Mouse (Mus musculus) liver, embryonic 13.5 days (tissue): ENCODE data around the gene Acsf2. TPM values are rescaled to one million over a fixed set of nuclear protein-coding genes. Genes with fewer than 3 reads are reported as not detected.
A peak's percentile ranks its signal among the peaks of the same experiment; 100 is the strongest.

Source experiments
- ATAC-seq: fragments of 200-750 bp; cut with Nextera tagmentation; 2 replicates; pipeline ENCODE4 v1.8.0; 2017; ENCODE audit warnings: low read depth, mild to moderate bottlenecking, moderate number of reproducible peaks, moderate library complexity
- DNase-seq: peaks from one replicate; pipeline ENCODE4 v3.0.0; 2022
- H3K27ac ChIP-seq: fragments of 300-500 bp; sonication (generic); 2 replicates; pipeline ENCODE4 v1.5.1; 2015; ENCODE audit warnings: moderate library complexity, mild to moderate bottlenecking, inconsistent platforms
- H3K27me3 ChIP-seq: fragments of 300-500 bp; sonication (generic); 2 replicates; pipeline ENCODE4 v1.6.1; 2015; ENCODE audit warnings: mild to moderate bottlenecking, inconsistent platforms
- H3K36me3 ChIP-seq: fragments of 300-500 bp; sonication (generic); 2 replicates; pipeline ENCODE4 v1.6.1; 2015; ENCODE audit warnings: mild to moderate bottlenecking, inconsistent platforms
- H3K4me1 ChIP-seq: fragments of 300-500 bp; sonication (generic); replicated peaks from 2 replicates; pipeline ENCODE4 v1.6.1; 2015; ENCODE audit warnings: inconsistent platforms
- H3K4me2 ChIP-seq: fragments of 300-500 bp; sonication (generic); 2 replicates; pipeline ENCODE4 v1.6.1; 2015; ENCODE audit warnings: inconsistent platforms, mild to moderate bottlenecking, moderate library complexity
- H3K4me3 ChIP-seq: fragments of 300-500 bp; sonication (generic); replicated peaks from 2 replicates; pipeline ENCODE4 v1.5.1; 2015; ENCODE audit warnings: mild to moderate bottlenecking, inconsistent platforms
- H3K9ac ChIP-seq: fragments of 300-500 bp; sonication (generic); 2 replicates; pipeline ENCODE4 v1.6.1; 2015; ENCODE audit warnings: mild to moderate bottlenecking, inconsistent platforms
- H3K9me3 ChIP-seq: fragments of 300-500 bp; sonication (generic); replicated peaks from 2 replicates; pipeline ENCODE4 v1.6.1; 2016; ENCODE audit warnings: inconsistent platforms
- WGBS: fragments of 180-500 bp; shearing (Covaris S2); methylation state at CpG from one replicate; pipeline ENCODE4 v1.1.7; 2015; ENCODE audit not compliant: insufficient replicate concordance; 5-methylcytosine and 5-hydroxymethylcytosine counted together
- polyA plus RNA-seq: library from polyadenylated mRNA; unstranded; fragments of >200 nt; fragmentation: Nextera tagmentation; extraction: Ambion mirVana; gene quantifications from 2 replicates; pipeline ENCODE4 v1.2.1, GENCODE M21; 2015

Acsf2 gene
- polyA plus RNA-seq, 1 experiment from 2014 or later: 1.3 TPM

DNA sequence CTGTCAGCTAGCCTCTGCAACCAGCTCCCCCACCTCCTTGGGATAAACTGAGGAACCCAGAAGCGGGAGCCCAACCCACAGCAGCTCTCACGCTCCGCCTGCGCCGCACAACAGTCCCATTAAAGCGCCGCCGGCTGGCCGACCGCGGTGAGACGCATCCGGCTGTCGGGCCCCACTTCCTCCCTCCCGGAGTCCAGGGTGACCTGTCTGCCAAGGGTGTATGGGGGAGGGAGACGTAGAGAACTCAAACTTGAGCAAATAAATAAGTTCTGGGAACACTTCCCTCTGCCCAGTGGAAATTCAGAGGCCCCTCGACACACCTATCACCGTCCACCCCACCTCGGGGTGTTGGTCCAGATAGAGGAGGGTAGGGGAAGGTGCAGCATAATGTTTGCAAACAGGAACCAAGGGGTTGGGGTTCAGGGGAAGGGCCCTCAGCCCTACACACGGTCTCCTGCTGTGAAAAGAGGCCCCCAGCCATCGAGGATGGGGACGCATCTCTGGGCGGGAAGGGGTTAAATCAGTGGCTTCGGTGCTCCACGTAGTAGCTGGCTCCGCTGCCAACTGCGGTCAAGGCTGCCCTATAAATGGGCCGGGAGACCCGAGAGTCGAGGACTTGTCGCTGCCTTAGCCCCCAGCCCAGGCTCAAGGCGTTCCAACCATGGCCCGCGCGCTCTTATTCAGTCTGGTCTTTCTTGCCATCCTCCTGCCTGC is 37.1 kb downstream of the Acsf2 start, which contains the start of gene Chad:
Gene Chad (plus strand): TSS at position 611 of the 714 bp plus-strand sequence.
- Histone ChIP-seq H3K27me3 (peaks cover 28% of the 10 kb centered on the region), H3K36me3 (0 out of 2 replicates have a peak, but pooled peaks cover 5% of the 10 kb centered on the region), H3K9me3 (no peaks in the 10 kb centered on the region), H3K4me1 (peaks cover 19% of the 10 kb centered on the region), H3K27ac (no peak within 1 kb of the TSS), H3K4me3 (peak within 1 kb of the TSS; percentile 28), H3K4me2 (peak within 1 kb of the TSS; percentile 57), H3K9ac (peak within 1 kb of the TSS; percentile 13)
- DNase-seq: no peak
- 4% methylated on average over 35 of the region's 35 CpGs for WGBS
- ATAC-seq: peak; percentile 21; the same call in 1 of the 2 replicates

DNA sequence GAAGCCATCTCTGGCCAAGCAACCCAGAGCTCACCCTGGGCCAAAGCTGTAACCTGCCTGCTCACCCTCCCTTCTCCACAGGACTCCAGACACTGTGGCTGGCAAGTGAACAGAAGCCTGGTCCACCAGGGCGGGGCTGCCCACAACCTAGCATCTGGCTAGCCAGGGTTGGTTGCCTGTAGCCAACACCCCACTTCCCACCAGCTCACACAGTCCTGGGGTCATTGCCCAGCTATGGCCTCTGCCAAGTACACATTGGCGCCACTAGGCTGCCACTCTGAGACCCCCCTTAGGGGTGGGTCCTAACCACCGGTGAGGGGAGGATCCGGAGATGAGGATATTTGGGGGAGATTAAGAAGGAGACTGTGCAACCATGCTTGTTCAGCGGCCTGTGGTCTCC is 37.9 kb downstream of the Acsf2 start:
- DNase-seq: no peak
- WGBS: 30% methylated on average over 5 of the region's 5 CpGs
- Histone ChIP-seq H3K27me3 (peaks cover 28% of the 10 kb centered on the region), H3K9ac (0 out of 2 replicates have a peak overlapping the region, but pooled peaks have one; percentile 13), H3K27ac (no peak overlapping the region), H3K9me3 (no peaks in the 10 kb centered on the region), H3K4me2 (peak overlapping the region; percentile 57), H3K4me3 (no peak overlapping the region), H3K36me3 (no peaks in the 10 kb centered on the region), H3K4me1 (peaks cover 19% of the 10 kb centered on the region)
- ATAC-seq: no peak

DNA sequence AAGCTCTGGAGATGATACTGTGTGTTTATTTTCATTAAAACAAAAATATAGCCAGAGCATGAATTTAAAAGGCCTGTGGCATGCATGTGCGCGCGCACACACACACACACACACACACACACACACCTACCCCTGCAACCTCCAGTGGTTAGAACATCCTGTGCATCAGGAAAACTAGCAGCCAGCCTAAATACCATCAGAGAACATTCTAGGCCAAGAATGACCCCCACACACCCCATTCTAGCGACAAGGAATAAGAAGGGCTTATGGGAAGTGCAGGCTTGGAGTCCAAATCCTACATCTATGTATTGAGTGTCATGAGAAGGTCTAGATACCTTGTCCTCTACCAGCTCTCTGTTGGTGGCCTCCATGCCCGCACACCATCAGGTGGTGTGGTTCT is 38.3 kb downstream of the Acsf2 start:
- peaks cover 28% of the 10 kb centered on the region for H3K27me3 ChIP-seq

DNA sequence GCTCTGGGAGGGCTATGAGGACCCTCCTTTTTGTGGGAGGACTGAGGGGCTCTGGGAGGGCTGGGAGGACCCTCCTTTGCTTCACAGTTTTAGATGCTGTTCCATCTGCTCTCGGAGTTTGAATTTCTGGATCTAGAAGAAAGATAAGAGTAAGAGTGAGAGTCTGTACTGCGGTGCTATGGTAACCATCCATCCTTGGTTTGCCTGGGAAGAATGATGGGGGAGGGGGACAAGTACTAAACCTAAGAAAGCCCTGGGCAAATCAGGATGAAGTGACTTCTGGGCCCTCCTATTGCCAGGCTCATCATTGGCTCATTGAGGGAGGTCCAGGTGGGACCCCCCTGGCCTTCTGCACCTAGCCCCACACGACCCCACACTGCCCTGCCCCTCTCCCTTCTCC is 43.4 kb downstream of the Acsf2 start:
- no peak for ATAC-seq
- 56% methylated on average over 3 of the region's 3 CpGs for WGBS

More for the DNA sequence above, 38.3 kb downstream of the Acsf2 start:
- Histone ChIP-seq H3K9me3 (no peaks in the 10 kb centered on the region), H3K4me3 (no peak overlapping the region), H3K4me2 (no peak overlapping the region), H3K4me1 (peaks cover 19% of the 10 kb centered on the region), H3K36me3 (no peaks in the 10 kb centered on the region), H3K27ac (no peak overlapping the region), H3K9ac (no peak overlapping the region)
- DNase-seq (no peak), ATAC-seq (no peak)
- WGBS: 75% methylated on average over 5 of the region's 5 CpGs

DNA sequence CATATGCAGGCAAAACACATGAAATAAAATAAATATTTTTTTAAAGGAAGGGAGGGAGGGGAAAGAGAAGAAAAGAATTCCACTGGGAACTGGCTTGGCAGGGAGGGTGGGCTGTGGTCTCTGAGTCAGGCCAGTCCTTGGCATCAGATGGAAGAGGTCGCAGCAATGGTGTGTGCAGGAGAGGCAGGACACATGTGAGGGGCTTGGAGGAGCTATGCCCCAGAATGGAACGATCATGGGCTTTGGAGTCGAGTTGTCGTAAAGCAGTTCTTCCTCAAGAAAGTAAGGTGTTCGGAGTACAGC is 51.3 kb downstream of the Acsf2 start:
- H3K27me3 ChIP-seq: no peaks in the 10 kb centered on the region
- no peak overlapping the region for H3K27ac ChIP-seq
- no peak overlapping the region for H3K4me2 ChIP-seq
- no peak overlapping the region for H3K4me3 ChIP-seq
- H3K9ac ChIP-seq: no peak overlapping the region
- no peak for DNase-seq
- no peaks in the 10 kb centered on the region for H3K36me3 ChIP-seq
- H3K4me1 ChIP-seq: peaks cover 18% of the 10 kb centered on the region
- ATAC-seq: no peak
- 58% methylated on average over 5 of the region's 5 CpGs for WGBS
- H3K9me3 ChIP-seq: no peaks in the 10 kb centered on the region

More for the DNA sequence above, 43.4 kb downstream of the Acsf2 start:
- Histone ChIP-seq H3K9ac (no peak overlapping the region), H3K27ac (no peak overlapping the region), H3K9me3 (no peaks in the 10 kb centered on the region), H3K36me3 (no peaks in the 10 kb centered on the region), H3K4me3 (no peak overlapping the region), H3K4me2 (no peak overlapping the region), H3K4me1 (no peaks in the 10 kb centered on the region), H3K27me3 (no peaks in the 10 kb centered on the region)
- DNase-seq: no peak

DNA sequence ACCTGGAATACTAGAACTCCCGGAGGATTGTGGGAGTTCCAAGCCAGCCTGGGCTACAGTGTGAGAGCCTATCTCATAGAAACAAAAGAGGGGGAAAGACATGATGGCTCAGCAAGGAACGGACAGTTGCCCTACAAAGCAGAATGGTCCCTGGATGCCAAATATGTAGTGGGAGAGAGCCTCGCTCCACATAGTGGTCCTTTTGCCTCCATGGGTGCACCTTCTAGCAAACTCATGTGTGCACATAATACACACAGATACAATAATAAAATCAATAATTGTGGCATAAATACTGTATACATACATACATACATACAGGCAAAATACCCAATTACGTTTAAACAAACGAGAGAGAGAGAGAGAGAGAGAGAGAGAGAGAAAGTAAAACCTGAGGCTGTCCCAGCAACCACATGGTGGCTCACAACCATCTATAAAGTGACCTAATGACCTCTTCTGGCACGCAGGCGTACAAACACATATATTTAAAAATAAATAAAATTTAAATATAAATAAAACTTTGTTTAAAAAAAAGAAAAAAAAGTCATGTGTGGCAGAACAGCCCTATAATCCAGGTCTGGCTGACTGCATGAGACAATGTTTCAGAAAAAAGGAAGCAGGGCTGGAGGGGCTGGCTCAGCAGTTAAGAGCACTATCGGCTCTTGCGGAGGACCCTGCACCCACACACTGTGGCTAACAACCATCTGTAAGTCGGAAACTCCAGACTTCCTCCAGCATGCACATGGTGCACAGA is 51.8 kb downstream of the Acsf2 start:
- WGBS: 35% methylated on average over 10 of the region's 10 CpGs

DNA sequence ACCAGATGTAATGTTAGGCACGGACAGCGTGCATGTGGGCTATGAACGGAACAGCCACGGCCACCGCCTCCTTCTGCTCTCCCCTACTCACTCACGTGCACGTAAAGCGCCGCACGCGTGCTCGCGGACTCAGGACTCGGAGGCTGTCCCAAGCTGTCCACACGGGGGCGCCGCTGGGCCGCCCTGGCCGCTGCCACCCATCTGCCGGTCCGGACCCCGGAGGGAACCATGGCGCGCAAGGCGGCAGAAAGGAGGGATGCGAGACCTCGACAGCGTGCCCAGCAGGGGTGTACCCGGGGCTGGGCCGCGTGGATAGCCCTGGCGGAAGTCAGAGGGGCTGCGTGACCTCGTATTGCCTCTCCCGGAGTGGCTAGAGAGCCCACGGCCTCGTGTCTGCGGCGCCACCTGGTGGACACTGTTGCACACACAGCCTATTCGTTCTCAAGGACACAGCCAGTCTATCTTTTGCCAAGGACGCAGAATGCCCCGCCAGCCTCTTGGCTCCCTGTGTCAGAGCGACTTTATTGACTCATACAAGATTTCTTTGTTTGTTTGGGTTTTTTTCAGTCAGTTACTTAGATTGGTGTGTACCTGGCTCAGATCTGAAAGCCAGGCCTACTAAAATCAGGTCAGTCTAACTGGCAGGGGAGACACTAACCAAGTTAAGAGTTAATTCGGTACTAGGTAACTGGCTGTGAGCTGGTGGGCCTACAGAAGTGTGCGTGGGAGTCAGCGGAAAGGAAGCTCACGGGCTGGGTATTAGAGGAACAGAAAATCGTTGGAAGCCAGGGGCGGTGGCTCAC is 52.6 kb downstream of the Acsf2 start, which contains the start of gene Rsad1:
Gene Rsad1 (minus strand): TSS at position 368 of the 803 bp plus-strand sequence.
- Histone ChIP-seq H3K27ac (peak within 1 kb of the TSS; percentile 54; the same call in 1 of the 2 replicates), H3K9ac (peak within 1 kb of the TSS; percentile 74), H3K36me3 (no peaks in the 10 kb centered on the region), H3K9me3 (no peaks in the 10 kb centered on the region), H3K27me3 (no peaks in the 10 kb centered on the region), H3K4me3 (peak within 1 kb of the TSS; percentile 71), H3K4me2 (peak within 1 kb of the TSS; percentile 83), H3K4me1 (peaks cover 18% of the 10 kb centered on the region)
- ATAC-seq (peak; percentile 79), DNase-seq (peak; percentile 84)
- 4% methylated on average over 49 of the region's 49 CpGs for WGBS

More for the DNA sequence above, 51.8 kb downstream of the Acsf2 start:
- H3K27ac ChIP-seq: no peak overlapping the region
- ATAC-seq: no peak
- no peaks in the 10 kb centered on the region for H3K36me3 ChIP-seq
- no peaks in the 10 kb centered on the region for H3K9me3 ChIP-seq
- H3K4me1 ChIP-seq: peaks cover 18% of the 10 kb centered on the region
- H3K27me3 ChIP-seq: no peaks in the 10 kb centered on the region
- peak overlapping the region; percentile 83 for H3K4me2 ChIP-seq
- H3K4me3 ChIP-seq: 0 out of 2 replicates have a peak overlapping the region, but pooled peaks have one; percentile 71
- H3K9ac ChIP-seq: no peak overlapping the region
- no peak for DNase-seq

DNA sequence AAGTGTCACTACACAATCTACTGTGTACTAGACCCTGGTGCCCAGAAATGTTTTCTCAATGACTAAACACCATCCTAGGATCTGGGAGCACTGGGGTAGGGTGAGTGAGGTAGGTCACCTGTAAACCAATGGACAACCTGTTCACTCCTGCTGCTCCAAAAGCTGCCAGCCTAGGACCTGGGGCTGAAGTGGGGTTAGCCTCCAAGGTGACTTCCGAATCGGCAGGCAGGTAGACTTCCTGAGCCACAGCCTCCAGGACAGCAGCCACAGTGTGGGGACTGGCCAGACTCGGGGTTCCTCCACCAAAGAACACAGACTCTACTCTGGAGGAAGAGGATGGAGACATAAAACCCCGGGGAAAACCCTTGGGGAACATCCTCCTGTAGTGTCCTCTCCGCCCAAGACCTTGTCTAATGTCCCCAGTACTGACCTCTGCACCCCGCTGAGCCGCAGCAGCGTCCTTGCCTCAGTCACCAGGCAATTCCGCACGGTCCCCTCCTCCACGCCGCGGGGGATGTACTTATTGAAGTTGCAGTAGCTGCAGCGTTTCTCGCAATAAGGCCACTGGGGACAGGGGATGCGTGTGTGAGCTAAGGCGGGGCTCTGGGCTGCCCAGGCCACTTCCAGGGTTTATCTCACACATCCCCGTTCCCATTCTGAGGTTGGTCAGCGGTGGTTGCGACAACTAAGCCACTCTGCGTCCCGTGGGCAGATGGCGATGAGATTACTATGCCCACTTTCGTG is 53.5 kb downstream of the Acsf2 start:
- Histone ChIP-seq H3K4me2 (peak overlapping the region; percentile 83), H3K4me1 (peaks cover 18% of the 10 kb centered on the region), H3K36me3 (no peaks in the 10 kb centered on the region), H3K27ac (no peak overlapping the region), H3K4me3 (peak overlapping the region; percentile 71), H3K27me3 (no peaks in the 10 kb centered on the region), H3K9ac (peak overlapping the region; percentile 74), H3K9me3 (no peaks in the 10 kb centered on the region)
- peak; percentile 21 for ATAC-seq
- no peak for DNase-seq
- 9% methylated on average over 24 of the region's 24 CpGs for WGBS

DNA sequence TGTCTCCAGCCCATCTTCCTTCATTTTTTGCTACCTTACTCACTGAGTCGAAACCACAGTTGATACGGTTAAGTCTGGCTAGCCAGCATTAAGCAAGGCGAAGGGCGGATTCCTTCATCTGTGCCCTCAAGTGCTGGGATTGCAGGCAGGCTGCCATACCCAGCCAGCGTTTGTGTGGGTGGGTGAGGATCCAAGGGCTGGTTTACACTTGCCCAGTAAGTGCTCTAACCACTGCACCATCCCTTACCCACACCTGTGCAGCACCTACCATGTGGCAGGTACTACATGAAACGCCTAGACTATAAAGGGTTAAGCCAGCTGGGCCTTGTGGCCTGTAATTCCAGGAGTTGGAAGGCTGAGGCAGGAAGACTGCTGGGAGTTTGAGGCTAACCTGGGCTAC is 54.4 kb downstream of the Acsf2 start:
- DNase-seq: no peak
- H3K27me3 ChIP-seq: no peaks in the 10 kb centered on the region
- no peak overlapping the region for H3K4me2 ChIP-seq
- no peak overlapping the region for H3K4me3 ChIP-seq
- 82% methylated on average over 6 of the region's 6 CpGs for WGBS
- no peaks in the 10 kb centered on the region for H3K36me3 ChIP-seq
- no peak overlapping the region for H3K27ac ChIP-seq
- H3K4me1 ChIP-seq: peaks cover 18% of the 10 kb centered on the region
- H3K9ac ChIP-seq: no peak overlapping the region
- no peak for ATAC-seq
- no peaks in the 10 kb centered on the region for H3K9me3 ChIP-seq

DNA sequence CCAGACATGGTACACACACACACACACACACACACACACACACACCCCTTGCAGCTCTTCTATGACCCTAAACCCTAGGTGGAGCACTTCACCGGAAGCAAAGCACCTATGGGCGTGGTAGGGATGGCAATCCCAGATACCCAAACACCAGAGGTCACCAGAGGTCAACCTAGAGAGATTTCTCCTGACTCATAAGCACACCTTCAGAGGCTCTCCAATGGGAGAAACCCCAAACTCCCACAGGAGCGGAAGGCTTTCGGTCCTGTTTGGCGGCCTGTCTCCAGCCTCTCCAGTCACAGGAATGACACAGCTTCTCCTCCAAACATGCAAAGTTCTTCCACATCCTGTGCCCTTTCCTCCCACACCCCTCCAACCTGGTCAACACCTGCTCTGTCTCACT is 55.3 kb downstream of the Acsf2 start:
- ATAC-seq: no peak
- no peak for DNase-seq
- no peak overlapping the region for H3K27ac ChIP-seq
- no peaks in the 10 kb centered on the region for H3K36me3 ChIP-seq
- no peak overlapping the region for H3K4me2 ChIP-seq
- H3K27me3 ChIP-seq: no peaks in the 10 kb centered on the region
- 84% methylated on average over 5 of the region's 5 CpGs for WGBS
- H3K4me1 ChIP-seq: peaks cover 18% of the 10 kb centered on the region
- no peak overlapping the region for H3K9ac ChIP-seq
- no peak overlapping the region for H3K4me3 ChIP-seq
- no peaks in the 10 kb centered on the region for H3K9me3 ChIP-seq
